Mouse (Mus musculus): ENCODE measurements around the gene Skap2. TPM values are rescaled to one million over a fixed set of nuclear protein-coding genes. Genes with fewer than 3 reads are reported as not detected.

Gene Skap2
- polyA plus RNA-seq, 1 experiment from 2014 or later, result 30.3 TPM

DNA sequence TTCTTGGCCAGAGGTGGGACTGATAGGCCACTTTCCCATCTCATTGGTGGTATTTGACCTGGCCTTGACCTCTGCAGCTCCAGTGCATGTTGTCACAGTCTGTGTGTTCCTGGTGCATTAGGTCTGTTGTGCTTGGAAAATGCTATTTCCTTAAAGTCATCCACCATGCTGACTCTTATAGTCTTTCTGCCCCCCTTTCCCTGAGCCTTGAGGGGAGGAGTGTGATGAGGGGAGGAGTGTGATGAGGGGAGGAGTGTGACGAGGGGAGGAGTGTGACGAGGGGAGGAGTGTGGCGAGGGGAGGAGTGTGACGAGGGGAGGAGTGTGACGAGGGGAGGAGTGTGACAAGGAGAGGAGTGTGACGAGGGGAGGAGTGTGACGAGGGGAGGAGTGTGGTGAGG, 15.8 kb upstream of the Skap2 start:
- no peak for ATAC-seq
- Histone ChIP-seq H3K27me3 (replicated peaks; ENCODE audit: control insufficient read depth, insufficient read depth, low read length) (no peaks in the 10 kb centered on the region), H3K4me2 (ENCODE audit: low read length) (no peak overlapping the region), H3K9me3 (ENCODE audit: control insufficient read depth, low read length) (no peaks in the 10 kb centered on the region), H3K9ac (ENCODE audit: low read depth, low read length) (no peak overlapping the region), H3K36me3 (ENCODE audit: control insufficient read depth, insufficient read depth, low read length) (no peaks in the 10 kb centered on the region), H3K4me1 (ENCODE audit: control insufficient read depth, insufficient read depth, low read depth, low read length) (no peaks in the 10 kb centered on the region), H3K4me3 (ENCODE audit: low read length) (no peak overlapping the region), H3K27ac (ENCODE audit: low read depth, low read length) (no peak overlapping the region)
- 93% methylated on average over 7 of the region's 7 CpGs for WGBS

DNA sequence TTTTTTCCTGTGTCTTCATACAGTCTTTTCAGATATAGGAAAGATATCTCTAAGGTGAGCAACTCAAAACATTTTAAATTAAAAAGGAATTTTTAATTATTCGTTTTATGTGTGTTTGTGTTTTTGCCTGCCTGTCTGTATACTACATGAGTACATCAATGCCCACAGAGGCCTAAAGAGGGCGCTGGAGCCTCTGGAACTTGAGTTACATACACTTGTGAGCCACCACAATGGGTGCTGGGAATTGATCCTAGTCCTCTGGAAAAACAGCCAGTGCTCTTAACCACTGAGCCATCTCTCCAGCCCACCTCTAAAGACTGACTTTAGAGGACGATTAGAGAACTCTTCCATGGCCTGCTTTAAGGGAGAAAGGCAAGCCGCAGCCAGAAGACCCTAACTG, 14.8 kb upstream of the Skap2 start:
- 83% methylated on average over 4 of the region's 4 CpGs for WGBS
- Histone ChIP-seq H3K4me2 (ENCODE audit: low read length) (no peak overlapping the region), H3K9ac (ENCODE audit: low read depth, low read length) (no peak overlapping the region), H3K27me3 (replicated peaks; ENCODE audit: control insufficient read depth, insufficient read depth, low read length) (no peaks in the 10 kb centered on the region), H3K27ac (ENCODE audit: low read depth, low read length) (no peak overlapping the region), H3K36me3 (ENCODE audit: control insufficient read depth, insufficient read depth, low read length) (no peaks in the 10 kb centered on the region), H3K4me3 (ENCODE audit: low read length) (no peak overlapping the region), H3K9me3 (ENCODE audit: control insufficient read depth, low read length) (no peaks in the 10 kb centered on the region), H3K4me1 (ENCODE audit: control insufficient read depth, insufficient read depth, low read depth, low read length) (no peaks in the 10 kb centered on the region)
- no peak for ATAC-seq

DNA sequence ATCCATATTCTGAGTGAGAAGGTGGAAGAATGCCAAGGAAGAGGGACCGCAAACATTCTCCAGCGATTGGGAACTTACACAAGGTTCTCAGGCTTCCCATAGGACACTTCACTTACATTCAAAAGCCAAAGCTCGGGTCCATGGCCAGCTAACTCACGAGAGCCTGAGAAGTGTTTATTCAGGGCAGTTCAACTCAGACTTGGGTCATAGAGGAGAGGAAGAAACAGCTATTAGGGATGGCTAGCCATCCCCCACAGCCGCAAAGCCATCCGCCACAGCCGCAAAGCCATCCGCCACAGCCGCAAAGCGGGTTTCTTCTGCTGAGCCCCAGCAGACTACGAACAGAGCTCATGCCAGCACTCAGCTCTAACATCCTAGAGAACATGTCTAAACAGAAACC, 13.9 kb upstream of the Skap2 start:
- H3K36me3 ChIP-seq (ENCODE audit: control insufficient read depth, insufficient read depth, low read length), result no peaks in the 10 kb centered on the region
- no peaks in the 10 kb centered on the region for H3K4me1 ChIP-seq (ENCODE audit: control insufficient read depth, insufficient read depth, low read depth, low read length)
- no peak overlapping the region for H3K27ac ChIP-seq (ENCODE audit: low read depth, low read length)
- H3K9ac ChIP-seq (ENCODE audit: low read depth, low read length), result no peak overlapping the region
- no peak overlapping the region for H3K4me3 ChIP-seq (ENCODE audit: low read length)
- 82% methylated on average over 11 of the region's 11 CpGs for WGBS
- no peaks in the 10 kb centered on the region for H3K9me3 ChIP-seq (ENCODE audit: control insufficient read depth, low read length)
- H3K4me2 ChIP-seq (ENCODE audit: low read length), result no peak overlapping the region
- no peak for ATAC-seq
- H3K27me3 ChIP-seq (replicated peaks; ENCODE audit: control insufficient read depth, insufficient read depth, low read length), result no peaks in the 10 kb centered on the region

DNA sequence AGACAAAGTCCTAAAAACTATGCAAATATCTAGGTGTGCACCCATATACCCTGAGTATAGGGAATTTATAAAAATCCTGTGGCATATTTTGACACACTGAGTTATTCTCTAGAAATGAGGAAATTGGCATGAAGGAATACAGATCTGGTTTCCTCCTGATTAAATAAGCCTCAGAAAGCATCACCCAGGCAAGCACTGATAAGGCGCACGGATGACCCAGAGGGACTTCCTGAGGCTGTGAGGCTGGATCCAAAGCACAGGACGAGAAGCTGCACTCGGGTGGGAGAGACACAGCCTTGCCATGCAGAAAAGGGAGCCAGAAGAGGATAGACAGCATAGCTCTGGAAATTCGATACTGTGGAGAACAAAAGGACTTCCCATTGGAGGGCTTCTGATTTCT, 12.4 kb upstream of the Skap2 start:
- no peak overlapping the region for H3K4me3 ChIP-seq (ENCODE audit: low read length)
- no peaks in the 10 kb centered on the region for H3K27me3 ChIP-seq (replicated peaks; ENCODE audit: control insufficient read depth, insufficient read depth, low read length)
- 61% methylated on average over 5 of the region's 5 CpGs for WGBS
- no peaks in the 10 kb centered on the region for H3K4me1 ChIP-seq (ENCODE audit: control insufficient read depth, insufficient read depth, low read depth, low read length)
- H3K27ac ChIP-seq (ENCODE audit: low read depth, low read length), result no peak overlapping the region
- H3K9me3 ChIP-seq (ENCODE audit: control insufficient read depth, low read length), result no peaks in the 10 kb centered on the region
- H3K36me3 ChIP-seq (ENCODE audit: control insufficient read depth, insufficient read depth, low read length), result no peaks in the 10 kb centered on the region
- ATAC-seq, result no peak
- no peak overlapping the region for H3K4me2 ChIP-seq (ENCODE audit: low read length)
- H3K9ac ChIP-seq (ENCODE audit: low read depth, low read length), result no peak overlapping the region

DNA sequence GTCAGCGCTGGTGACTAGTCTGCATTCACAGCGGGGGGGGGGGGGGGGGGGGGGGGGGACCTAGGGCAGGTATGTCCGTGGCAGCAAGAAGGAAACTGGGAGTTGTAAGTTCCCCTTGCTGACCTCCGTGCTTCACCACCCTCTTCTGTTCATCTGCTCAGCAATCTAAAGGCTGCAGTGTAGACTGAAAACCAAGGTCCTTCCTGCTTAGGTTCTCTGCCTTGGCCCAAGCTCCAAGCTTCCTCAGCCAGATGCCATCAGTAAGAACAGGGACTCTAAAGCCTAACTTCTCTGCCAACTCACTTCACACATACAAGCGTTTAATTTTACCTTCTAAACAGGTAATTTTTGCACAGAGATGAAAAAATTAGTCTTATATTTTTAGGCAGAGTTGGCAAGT, 10.0 kb upstream of the Skap2 start:
- H3K9ac ChIP-seq (ENCODE audit: low read depth, low read length), result no peak overlapping the region
- H3K4me3 ChIP-seq (ENCODE audit: low read length), result no peak overlapping the region
- no peak overlapping the region for H3K4me2 ChIP-seq (ENCODE audit: low read length)
- H3K27me3 ChIP-seq (replicated peaks; ENCODE audit: control insufficient read depth, insufficient read depth, low read length), result no peaks in the 10 kb centered on the region
- H3K4me1 ChIP-seq (ENCODE audit: control insufficient read depth, insufficient read depth, low read depth, low read length), result no peaks in the 10 kb centered on the region
- H3K36me3 ChIP-seq (ENCODE audit: control insufficient read depth, insufficient read depth, low read length), result no peaks in the 10 kb centered on the region
- no peaks in the 10 kb centered on the region for H3K9me3 ChIP-seq (ENCODE audit: control insufficient read depth, low read length)
- no peak overlapping the region for H3K27ac ChIP-seq (ENCODE audit: low read depth, low read length)
- no peak for ATAC-seq
- 48% methylated on average over 4 of the region's 5 CpGs for WGBS

DNA sequence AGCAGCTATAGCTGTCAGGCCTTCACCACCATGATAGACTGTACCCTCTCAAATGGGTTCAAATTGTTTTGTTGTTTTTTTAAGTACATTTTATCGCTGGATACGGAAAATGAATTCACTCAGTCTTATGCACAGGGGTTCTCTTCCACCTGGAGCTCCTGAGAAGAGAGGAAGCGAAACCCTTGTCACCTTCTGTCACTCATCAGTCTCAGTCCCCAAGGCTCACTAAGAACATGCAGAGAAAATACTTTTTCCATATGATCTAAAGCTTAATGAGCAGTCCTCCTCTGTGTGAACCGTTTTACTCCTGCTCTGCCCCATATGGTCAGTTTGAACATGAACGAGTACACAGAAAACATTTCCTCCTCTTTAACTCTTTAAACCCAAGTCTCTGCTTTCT, 7.9 kb upstream of the Skap2 start:
- no peaks in the 10 kb centered on the region for H3K4me1 ChIP-seq (ENCODE audit: control insufficient read depth, insufficient read depth, low read depth, low read length)
- no peak overlapping the region for H3K4me3 ChIP-seq (ENCODE audit: low read length)
- H3K27ac ChIP-seq (ENCODE audit: low read depth, low read length), result no peak overlapping the region
- no peak overlapping the region for H3K9ac ChIP-seq (ENCODE audit: low read depth, low read length)
- no peak for ATAC-seq
- WGBS, result 81% methylated on average over 5 of the region's 5 CpGs
- H3K27me3 ChIP-seq (replicated peaks; ENCODE audit: control insufficient read depth, insufficient read depth, low read length), result no peaks in the 10 kb centered on the region
- no peaks in the 10 kb centered on the region for H3K9me3 ChIP-seq (ENCODE audit: control insufficient read depth, low read length)
- no peaks in the 10 kb centered on the region for H3K36me3 ChIP-seq (ENCODE audit: control insufficient read depth, insufficient read depth, low read length)
- H3K4me2 ChIP-seq (ENCODE audit: low read length), result no peak overlapping the region

DNA sequence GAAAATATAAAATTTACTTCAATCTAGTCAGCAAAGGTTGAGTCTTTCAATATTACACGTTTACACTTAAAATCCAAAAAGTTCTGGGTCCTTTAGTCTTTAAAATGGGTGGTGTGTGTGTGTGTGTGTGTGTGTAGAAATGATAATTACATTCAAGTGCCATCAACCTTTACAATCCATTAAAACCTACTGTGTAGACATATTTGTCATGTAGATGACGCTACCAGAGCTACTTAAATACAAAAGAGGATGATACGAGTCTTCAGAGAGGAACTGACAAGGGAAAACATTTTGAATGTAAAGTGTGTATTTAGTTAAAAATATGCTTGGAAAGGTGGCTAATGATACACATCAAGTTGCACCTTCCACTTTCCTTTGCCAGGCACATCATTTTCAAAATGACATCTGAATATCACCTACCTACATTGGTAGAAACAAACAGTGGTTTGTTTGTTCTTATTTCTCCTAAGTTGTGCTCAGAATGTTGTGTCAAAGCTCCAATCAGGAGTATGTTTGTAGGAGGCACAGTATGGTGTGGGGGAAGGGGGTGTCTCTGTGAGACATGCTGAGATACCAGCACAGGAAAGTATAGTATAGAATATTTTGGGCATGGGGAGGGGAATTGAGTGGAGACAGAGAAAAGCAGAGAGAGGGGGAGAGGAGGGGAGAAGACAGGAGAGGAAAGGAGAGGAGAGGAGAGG, 1.0 kb upstream of the Skap2 start:
- Histone ChIP-seq H3K36me3 (ENCODE audit: control insufficient read depth, insufficient read depth, low read length) (no peaks in the 10 kb centered on the region), H3K9ac (ENCODE audit: low read depth, low read length) (no peak overlapping the region), H3K9me3 (ENCODE audit: control insufficient read depth, low read length) (no peaks in the 10 kb centered on the region), H3K4me2 (ENCODE audit: low read length) (peak overlapping the region; percentile 66), H3K4me1 (ENCODE audit: control insufficient read depth, insufficient read depth, low read depth, low read length) (peaks cover 3% of the 10 kb centered on the region; the same call in 1 of the 2 replicates), H3K27ac (ENCODE audit: low read depth, low read length) (no peak overlapping the region), H3K27me3 (replicated peaks; ENCODE audit: control insufficient read depth, insufficient read depth, low read length) (peaks cover 6% of the 10 kb centered on the region; the same call in 1 of the 2 replicates), H3K4me3 (ENCODE audit: low read length) (peak overlapping the region; percentile 78)
- 14% methylated on average over 3 of the region's 3 CpGs for WGBS
- ATAC-seq, result no peak

DNA sequence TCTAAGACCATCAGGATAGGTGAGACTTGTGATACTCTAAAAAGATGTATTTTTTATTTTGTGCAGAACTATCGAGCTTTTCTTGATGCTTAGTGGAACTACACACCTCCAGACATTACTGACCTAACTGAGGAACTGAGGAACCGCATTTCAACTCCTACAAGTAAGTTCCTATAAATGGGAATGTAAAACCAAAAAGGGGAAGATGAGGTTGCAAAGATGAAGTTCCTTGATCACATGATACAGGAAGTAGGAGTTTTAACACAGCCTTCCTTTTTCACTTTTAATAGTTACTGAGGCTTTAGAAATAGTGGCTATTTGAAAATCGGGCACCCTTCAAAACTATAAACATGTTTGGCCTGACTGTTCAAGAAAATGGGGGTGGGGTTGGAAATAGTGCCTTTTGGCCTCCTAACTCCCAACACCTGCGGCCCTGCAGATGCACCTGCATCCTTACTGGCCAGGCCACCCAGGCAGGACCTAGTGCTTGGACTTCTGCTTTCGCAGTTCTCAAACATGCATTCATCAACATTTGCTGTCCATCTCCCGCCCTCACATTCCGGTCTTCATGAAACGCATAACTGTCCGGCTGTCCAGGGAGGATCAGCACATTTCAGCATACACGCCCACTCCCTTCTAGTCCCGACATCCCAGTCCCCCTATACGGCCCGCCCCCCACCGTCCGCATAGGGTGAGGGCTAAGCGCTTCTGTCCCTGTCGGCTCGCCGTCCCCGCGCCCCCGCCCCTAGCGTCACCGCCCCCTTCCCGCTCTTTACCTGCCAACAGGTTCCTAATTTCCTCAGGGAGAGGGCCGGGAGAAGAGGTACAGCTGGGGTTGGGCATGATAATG, 565 bp downstream of the Skap2 start:
- peak; percentile 80; the same call in 1 of the 2 replicates for ATAC-seq
- Histone ChIP-seq H3K4me1 (ENCODE audit: control insufficient read depth, insufficient read depth, low read depth, low read length) (peaks cover 3% of the 10 kb centered on the region; the same call in 1 of the 2 replicates), H3K27ac (ENCODE audit: low read depth, low read length) (peak overlapping the region; percentile 44; the same call in 1 of the 2 replicates), H3K27me3 (replicated peaks; ENCODE audit: control insufficient read depth, insufficient read depth, low read length) (peaks cover 15% of the 10 kb centered on the region), H3K9me3 (ENCODE audit: control insufficient read depth, low read length) (no peaks in the 10 kb centered on the region), H3K36me3 (ENCODE audit: control insufficient read depth, insufficient read depth, low read length) (no peaks in the 10 kb centered on the region), H3K4me2 (ENCODE audit: low read length) (peak overlapping the region; percentile 66), H3K9ac (ENCODE audit: low read depth, low read length) (peak overlapping the region; percentile 70), H3K4me3 (ENCODE audit: low read length) (peak overlapping the region; percentile 78)
- 9% methylated on average over 26 of the region's 26 CpGs for WGBS

DNA sequence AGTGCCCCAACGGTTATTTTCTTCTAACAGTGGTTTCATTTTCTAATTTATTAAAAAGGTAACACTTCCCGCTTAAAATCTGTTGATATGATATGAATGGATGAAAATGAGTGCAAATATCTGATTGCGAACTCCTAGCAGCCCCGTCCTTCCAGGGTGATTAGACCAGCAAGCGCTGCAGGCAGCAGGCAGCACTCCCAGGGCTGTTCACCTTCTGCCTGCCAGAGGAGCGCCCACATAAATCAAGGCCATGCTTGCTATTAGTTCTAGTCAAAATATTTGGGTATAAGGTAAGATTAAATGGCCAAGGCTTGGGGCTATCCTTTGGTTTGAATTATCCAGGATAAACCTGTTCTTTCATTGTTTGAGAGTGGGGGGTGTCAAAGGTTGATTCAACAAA, 3.0 kb downstream of the Skap2 start:
- H3K9me3 ChIP-seq (ENCODE audit: control insufficient read depth, low read length), result no peaks in the 10 kb centered on the region
- no peaks in the 10 kb centered on the region for H3K36me3 ChIP-seq (ENCODE audit: control insufficient read depth, insufficient read depth, low read length)
- 65% methylated on average over 6 of the region's 6 CpGs for WGBS
- H3K4me3 ChIP-seq (ENCODE audit: low read length), result no peak overlapping the region
- H3K9ac ChIP-seq (ENCODE audit: low read depth, low read length), result no peak overlapping the region
- peaks cover 17% of the 10 kb centered on the region for H3K27me3 ChIP-seq (replicated peaks; ENCODE audit: control insufficient read depth, insufficient read depth, low read length)
- no peak for ATAC-seq
- peaks cover 3% of the 10 kb centered on the region; the same call in 1 of the 2 replicates for H3K4me1 ChIP-seq (ENCODE audit: control insufficient read depth, insufficient read depth, low read depth, low read length)
- no peak overlapping the region for H3K4me2 ChIP-seq (ENCODE audit: low read length)
- no peak overlapping the region for H3K27ac ChIP-seq (ENCODE audit: low read depth, low read length)

All from hindbrain, embryonic 16.5 days (tissue).